Mouse (Mus musculus) hindbrain, embryonic 10.5 days (tissue): ENCODE measurements at regions not wholly inside any gene's neighbourhood (a gene's known extent, or its start where the extent isn't known, plus 50 kb on each side); places are given as distances from the start of the nearest gene placed in this dataset.

ENCODE experiments used
- DNase-seq: peaks from one replicate; pipeline ENCODE4 v3.0.0-alpha.2; 2017; ENCODE audit warnings: low spot score
- H3K27ac ChIP-seq: fragments of 300-500 bp; sonication (generic); 2 replicates; pipeline ENCODE4 v1.5.1; 2016; ENCODE audit warnings: mild to moderate bottlenecking, moderate library complexity
- H3K27me3 ChIP-seq: fragments of 300-500 bp; sonication (generic); 2 replicates; pipeline ENCODE4 v1.6.1; 2016; ENCODE audit warnings: mild to moderate bottlenecking; ENCODE audit not compliant: poor library complexity, insufficient read depth, severe bottlenecking
- H3K36me3 ChIP-seq: fragments of 300-500 bp; sonication (generic); 2 replicates; pipeline ENCODE4 v1.6.1; 2016; ENCODE audit warnings: mild to moderate bottlenecking, moderate library complexity
- H3K4me1 ChIP-seq: fragments of 300-500 bp; sonication (generic); replicated peaks from 2 replicates; pipeline ENCODE4 v1.6.1; 2016; ENCODE audit warnings: mild to moderate bottlenecking
- H3K4me3 ChIP-seq: fragments of 300-500 bp; sonication (generic); 2 replicates; pipeline ENCODE4 v1.5.1; 2016; ENCODE audit warnings: mild to moderate bottlenecking, moderate library complexity
- H3K9me3 ChIP-seq: fragments of 300-500 bp; sonication (generic); 2 replicates; pipeline ENCODE4 v1.6.1; 2016; ENCODE audit warnings: mild to moderate bottlenecking, moderate library complexity
- WGBS: fragments of 180-500 bp; shearing (Covaris S2); methylation state at CpG from one replicate; pipeline ENCODE4 v1.1.7; 2016; 5-methylcytosine and 5-hydroxymethylcytosine counted together

- no peak for DNase-seq
- Histone ChIP-seq H3K4me1 (peaks cover under 1% of the 10 kb centered on the region; the same call in 1 of the 2 replicates), H3K4me3 (no peak overlapping the region), H3K27me3 (no peaks in the 10 kb centered on the region), H3K9me3 (no peaks in the 10 kb centered on the region), H3K27ac (no peak overlapping the region), H3K36me3 (no peaks in the 10 kb centered on the region)
- 88% methylated on average over 5 of the region's 5 CpGs for WGBS
These were observed 642.2 kb upstream of the Cited2 start for GRCm38 (mm10) chr10:17080818-17081217.

- H3K4me3 ChIP-seq = no peak overlapping the region
- H3K27ac ChIP-seq = no peak overlapping the region
- no peaks in the 10 kb centered on the region for H3K9me3 ChIP-seq
- H3K27me3 ChIP-seq = no peaks in the 10 kb centered on the region
- 86% methylated on average over 4 of the region's 4 CpGs for WGBS
- no peaks in the 10 kb centered on the region for H3K4me1 ChIP-seq
- no peaks in the 10 kb centered on the region for H3K36me3 ChIP-seq
- DNase-seq = no peak
These were observed 640.1 kb upstream of the Cited2 start for GRCm38 (mm10) chr10:17082926-17083325.

GRCm38 (mm10) chr10:17102065-17102464, 621.0 kb upstream of the Cited2 start:
- 7% methylated on average over 1 of the region's 1 CpGs for WGBS
- H3K4me3 ChIP-seq = no peak overlapping the region
- no peaks in the 10 kb centered on the region for H3K27me3 ChIP-seq
- peaks cover 15% of the 10 kb centered on the region for H3K4me1 ChIP-seq
- H3K36me3 ChIP-seq = no peaks in the 10 kb centered on the region
- peak; percentile 43 for DNase-seq
- H3K9me3 ChIP-seq = no peaks in the 10 kb centered on the region
- H3K27ac ChIP-seq = peak overlapping the region; percentile 81

GRCm38 (mm10) chr10:17103416-17103815, 619.6 kb upstream of the Cited2 start:
- 70% methylated on average over 2 of the region's 2 CpGs for WGBS
- no peak for DNase-seq
- Histone ChIP-seq H3K4me1 (peaks cover 15% of the 10 kb centered on the region), H3K4me3 (no peak overlapping the region), H3K27me3 (no peaks in the 10 kb centered on the region), H3K27ac (no peak overlapping the region), H3K36me3 (no peaks in the 10 kb centered on the region), H3K9me3 (no peaks in the 10 kb centered on the region)

GRCm38 (mm10) chr10:17106831-17107230, 616.2 kb upstream of the Cited2 start:
- no peak overlapping the region for H3K27ac ChIP-seq
- no peaks in the 10 kb centered on the region for H3K36me3 ChIP-seq
- 90% methylated on average over 1 of the region's 1 CpGs for WGBS
- H3K9me3 ChIP-seq = no peaks in the 10 kb centered on the region
- peaks cover 7% of the 10 kb centered on the region for H3K4me1 ChIP-seq
- DNase-seq = no peak
- H3K27me3 ChIP-seq = no peaks in the 10 kb centered on the region
- no peak overlapping the region for H3K4me3 ChIP-seq

GRCm38 (mm10) chr10:17111071-17111470, 611.9 kb upstream of the Cited2 start:
- no peaks in the 10 kb centered on the region for H3K9me3 ChIP-seq
- WGBS = 82% methylated on average over 2 of the region's 2 CpGs
- no peaks in the 10 kb centered on the region for H3K36me3 ChIP-seq
- H3K27me3 ChIP-seq = no peaks in the 10 kb centered on the region
- no peak overlapping the region for H3K4me3 ChIP-seq
- DNase-seq = no peak
- H3K4me1 ChIP-seq = no peaks in the 10 kb centered on the region
- no peak overlapping the region for H3K27ac ChIP-seq

GRCm38 (mm10) chr10:17114805-17115204, 608.2 kb upstream of the Cited2 start:
- DNase-seq = no peak
- H3K4me3 ChIP-seq = no peak overlapping the region
- no peaks in the 10 kb centered on the region; the same call in 1 of the 2 replicates for H3K9me3 ChIP-seq
- H3K36me3 ChIP-seq = no peaks in the 10 kb centered on the region
- no peak overlapping the region for H3K27ac ChIP-seq
- WGBS = 93% methylated on average over 4 of the region's 4 CpGs
- H3K4me1 ChIP-seq = no peaks in the 10 kb centered on the region
- H3K27me3 ChIP-seq = no peaks in the 10 kb centered on the region

- WGBS = 96% methylated on average over 4 of the region's 4 CpGs
- no peak for DNase-seq
- Histone ChIP-seq H3K27me3 (no peaks in the 10 kb centered on the region), H3K9me3 (peaks cover 8% of the 10 kb centered on the region), H3K4me3 (no peak overlapping the region), H3K27ac (no peak overlapping the region), H3K4me1 (no peaks in the 10 kb centered on the region), H3K36me3 (no peaks in the 10 kb centered on the region)
These were observed 593.4 kb upstream of the Cited2 start for GRCm38 (mm10) chr10:17129391-17130163.

GRCm38 (mm10) chr10:17130661-17131060, 592.4 kb upstream of the Cited2 start:
- Histone ChIP-seq H3K4me3 (no peak overlapping the region), H3K9me3 (0 out of 2 replicates have a peak, but pooled peaks cover 2% of the 10 kb centered on the region), H3K27ac (no peak overlapping the region), H3K36me3 (no peaks in the 10 kb centered on the region), H3K4me1 (no peaks in the 10 kb centered on the region), H3K27me3 (no peaks in the 10 kb centered on the region)
- DNase-seq = no peak
- 94% methylated on average over 1 of the region's 1 CpGs for WGBS

- Histone ChIP-seq H3K9me3 (no peaks in the 10 kb centered on the region), H3K36me3 (no peaks in the 10 kb centered on the region), H3K27me3 (no peaks in the 10 kb centered on the region), H3K4me1 (no peaks in the 10 kb centered on the region), H3K27ac (no peak overlapping the region), H3K4me3 (no peak overlapping the region)
- no peak for DNase-seq
- WGBS = 78% methylated on average over 4 of the region's 4 CpGs
These were observed 591.3 kb upstream of the Cited2 start for GRCm38 (mm10) chr10:17131763-17132162.

GRCm38 (mm10) chr10:17175385-17175784, 547.6 kb upstream of the Cited2 start:
- Histone ChIP-seq H3K9me3 (no peaks in the 10 kb centered on the region), H3K36me3 (no peaks in the 10 kb centered on the region), H3K27ac (no peak overlapping the region), H3K27me3 (no peaks in the 10 kb centered on the region), H3K4me1 (peaks cover 28% of the 10 kb centered on the region), H3K4me3 (no peak overlapping the region)
- WGBS = 67% methylated on average over 3 of the region's 3 CpGs
- DNase-seq = no peak

GRCm38 (mm10) chr10:17177054-17177453, 546.0 kb upstream of the Cited2 start:
- DNase-seq = no peak
- no peaks in the 10 kb centered on the region for H3K9me3 ChIP-seq
- H3K27ac ChIP-seq = peak overlapping the region; percentile 65
- WGBS = 60% methylated on average over 1 of the region's 1 CpGs
- peaks cover 28% of the 10 kb centered on the region for H3K4me1 ChIP-seq
- H3K4me3 ChIP-seq = no peak overlapping the region
- H3K27me3 ChIP-seq = no peaks in the 10 kb centered on the region
- no peaks in the 10 kb centered on the region for H3K36me3 ChIP-seq

GRCm38 (mm10) chr10:17177503-17178278, 545.3 kb upstream of the Cited2 start:
- no peak overlapping the region for H3K4me3 ChIP-seq
- no peak for DNase-seq
- no peaks in the 10 kb centered on the region for H3K36me3 ChIP-seq
- H3K27me3 ChIP-seq = no peaks in the 10 kb centered on the region
- H3K4me1 ChIP-seq = peaks cover 28% of the 10 kb centered on the region
- 68% methylated on average over 4 of the region's 4 CpGs for WGBS
- H3K9me3 ChIP-seq = no peaks in the 10 kb centered on the region
- peak overlapping the region; percentile 53; the same call in 1 of the 2 replicates for H3K27ac ChIP-seq
